Mouse (Mus musculus): ENCODE measurements around the gene Wnk2.

Wnk2 gene

DNA sequence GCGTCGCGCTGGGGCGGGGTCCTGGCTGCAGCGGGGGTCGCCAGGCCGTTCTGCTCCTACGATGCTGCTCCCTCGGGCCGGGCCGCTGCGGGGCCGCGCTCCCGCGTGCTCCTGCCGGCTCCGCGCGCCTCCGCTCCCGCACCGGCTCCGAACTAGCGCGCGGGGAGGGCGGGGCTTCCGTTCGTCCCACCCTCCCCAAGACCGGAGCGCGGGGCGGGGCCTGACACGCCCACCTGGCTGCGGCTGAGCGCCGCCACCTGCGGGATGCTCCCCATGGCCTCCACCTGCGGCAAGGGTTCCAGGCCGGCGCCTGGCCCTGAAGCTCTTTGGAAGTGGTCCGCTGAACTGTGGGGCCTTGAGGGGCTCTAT lies at the start of gene Wnk2:
Gene Wnk2 (minus strand): TSS at position 157 of the 369 bp plus-strand sequence.
- CTCF ChIA-PET = no interaction called here

DNA sequence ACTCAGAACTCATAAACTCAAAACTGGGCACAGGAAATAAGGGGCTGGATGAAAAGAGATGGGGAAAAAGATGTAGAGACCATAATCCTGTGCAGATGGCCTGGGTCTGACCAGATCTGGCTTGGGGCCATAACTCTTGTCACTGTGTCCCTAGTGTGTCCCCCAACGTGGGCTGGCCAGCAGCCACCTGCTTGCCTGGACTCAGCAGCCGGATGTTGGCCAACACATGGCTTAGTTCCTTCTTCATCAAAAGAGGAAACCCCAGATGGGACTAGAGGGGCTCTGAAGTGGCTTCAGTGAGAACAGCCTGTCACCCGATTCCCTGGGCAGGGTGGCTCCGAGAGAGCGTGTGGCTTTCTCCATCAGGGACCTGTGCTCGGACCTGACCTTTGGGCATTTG lies 49.0 kb upstream of the Wnk2 start:
- CTCF ChIA-PET = no interaction called here

DNA sequence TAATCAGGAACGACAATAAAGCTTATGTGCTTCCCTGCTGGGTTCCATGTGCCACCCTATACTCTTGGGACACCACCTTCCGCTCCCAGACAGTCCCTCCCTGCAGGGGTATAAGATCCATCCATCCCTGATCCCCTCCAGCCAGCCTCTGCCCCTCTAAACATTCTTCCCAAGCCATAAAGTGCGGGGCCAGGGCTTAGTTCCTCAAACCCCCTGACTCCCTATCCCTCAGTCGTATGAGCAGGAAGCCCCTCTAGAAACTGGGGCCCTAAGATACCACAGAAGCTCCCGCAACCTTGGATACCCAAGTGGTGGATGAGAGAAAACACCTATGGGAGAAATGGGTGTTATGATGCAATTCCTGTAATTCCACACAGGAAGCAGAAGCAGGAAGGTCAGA lies 48.4 kb upstream of the Wnk2 start:
- CTCF ChIA-PET = no interaction called here

DNA sequence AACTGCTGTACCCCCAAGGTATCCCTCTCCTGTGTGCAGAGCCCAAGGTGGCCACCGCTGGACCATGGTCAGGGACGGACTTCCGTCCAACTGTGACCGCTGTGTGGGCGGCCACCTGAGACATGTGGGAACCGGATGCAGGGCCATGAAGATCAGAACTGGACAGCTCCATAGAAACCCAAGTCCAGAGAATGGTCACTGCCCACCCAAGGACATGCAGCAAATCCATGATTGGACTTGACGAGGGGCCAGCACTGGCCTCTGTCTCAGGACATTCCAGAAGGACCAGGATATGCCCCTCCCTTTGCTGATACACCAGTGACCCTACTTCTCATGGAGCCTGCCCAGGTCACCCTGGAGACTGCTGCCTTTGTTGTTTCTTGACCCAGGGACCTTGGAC lies 47.8 kb upstream of the Wnk2 start:
- CTCF ChIA-PET = no interaction called here

DNA sequence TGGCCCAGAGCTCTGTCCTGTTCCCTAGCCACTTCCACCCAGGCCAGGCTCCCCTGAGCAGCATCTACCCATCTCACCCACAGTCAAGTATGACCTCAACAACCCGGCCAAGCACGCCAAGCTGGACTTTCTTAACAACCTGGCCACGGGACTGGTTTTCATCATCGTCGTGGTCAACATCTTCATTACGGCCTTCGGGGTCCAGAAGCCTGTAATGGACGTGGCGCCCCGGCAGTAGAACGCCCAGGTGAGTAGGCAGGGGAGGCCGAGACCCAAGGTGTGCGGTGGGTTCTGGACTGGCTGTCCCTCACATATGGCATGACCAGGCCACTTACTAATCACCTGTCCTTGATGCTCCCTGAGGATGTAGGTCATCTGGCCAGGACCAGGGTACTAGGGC lies 47.0 kb upstream of the Wnk2 start:
- CTCF ChIA-PET = no interaction called here

DNA sequence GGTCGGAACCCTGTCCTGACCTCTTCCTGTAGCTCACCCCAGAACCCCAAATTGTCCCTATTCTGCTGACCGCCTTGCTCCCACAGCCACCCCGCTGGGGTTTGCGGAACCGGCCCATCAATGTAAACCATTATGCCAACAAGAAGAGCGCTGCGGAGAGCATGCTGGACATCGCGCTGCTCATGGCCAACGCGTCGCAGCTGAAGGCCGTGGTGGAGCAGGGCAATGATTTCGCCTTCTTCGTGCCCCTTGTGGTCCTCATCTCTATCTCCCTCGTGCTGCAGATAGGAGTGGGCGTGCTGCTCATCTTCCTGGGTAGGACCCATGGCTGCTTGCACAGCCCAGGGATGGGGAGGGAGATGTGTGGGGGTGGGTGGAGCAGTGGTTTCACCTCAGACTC lies 45.8 kb upstream of the Wnk2 start:
- CTCF ChIA-PET = no interaction called here

DNA sequence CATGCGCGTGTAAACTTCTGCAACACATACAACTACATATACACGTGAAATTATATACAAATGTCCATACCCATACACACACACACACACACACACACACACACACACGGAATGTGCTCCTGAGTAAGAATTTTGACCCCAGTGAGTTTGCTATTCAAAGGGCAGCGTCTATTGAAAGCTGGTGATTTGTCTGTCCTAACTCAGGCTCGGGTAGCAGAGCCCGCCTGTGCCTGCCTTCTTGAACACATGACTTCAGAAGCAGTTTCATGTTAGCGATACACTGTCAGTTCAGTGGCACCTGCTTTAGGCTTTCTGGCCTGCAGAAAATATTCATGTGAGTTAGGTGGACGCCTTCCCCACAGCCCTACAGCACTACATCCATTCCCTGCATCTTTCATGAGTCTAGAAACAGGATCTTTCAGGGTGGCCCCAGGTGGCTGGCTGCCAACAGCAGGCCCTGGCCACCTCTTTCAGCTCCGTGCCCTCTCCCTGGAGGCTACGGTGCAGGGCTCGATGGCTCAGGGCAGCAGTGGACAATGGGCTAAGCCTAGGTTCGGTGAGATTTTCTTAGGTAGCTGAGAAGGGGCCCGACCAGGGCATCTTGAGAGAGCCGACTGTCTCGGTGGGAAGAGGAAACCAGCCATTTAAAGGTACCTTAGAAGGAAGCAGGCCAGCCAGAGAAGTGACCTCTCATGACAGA lies 44.5 kb upstream of the Wnk2 start:
- CTCF ChIA-PET = interaction anchor here (1.1 kb wide), 1 partner anchor 22 kb away, joined by 3 read pairs; no protein-coding TSS in a partner anchor

DNA sequence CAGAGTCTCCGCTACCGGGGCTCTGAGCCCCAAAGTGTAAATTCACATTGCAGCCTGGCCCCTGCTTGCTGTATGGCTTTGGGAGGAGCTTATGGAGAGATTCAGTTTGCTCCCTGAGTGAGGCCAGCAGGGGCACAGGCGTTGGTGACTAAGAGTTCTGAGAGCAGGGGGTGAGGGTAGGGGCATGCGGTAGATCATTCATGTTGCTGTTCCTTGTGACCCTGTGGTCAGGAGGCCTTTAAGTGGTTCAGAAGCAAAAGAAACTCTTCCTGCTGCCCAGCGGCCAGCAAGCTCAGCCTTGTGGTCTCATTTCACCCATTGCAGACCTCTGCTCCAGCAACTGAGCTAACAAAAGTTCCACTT lies 43.8 kb upstream of the Wnk2 start:
- CTCF ChIA-PET = interaction anchor here (1.1 kb wide), 1 partner anchor 22 kb away, joined by 3 read pairs; no protein-coding TSS in a partner anchor

DNA sequence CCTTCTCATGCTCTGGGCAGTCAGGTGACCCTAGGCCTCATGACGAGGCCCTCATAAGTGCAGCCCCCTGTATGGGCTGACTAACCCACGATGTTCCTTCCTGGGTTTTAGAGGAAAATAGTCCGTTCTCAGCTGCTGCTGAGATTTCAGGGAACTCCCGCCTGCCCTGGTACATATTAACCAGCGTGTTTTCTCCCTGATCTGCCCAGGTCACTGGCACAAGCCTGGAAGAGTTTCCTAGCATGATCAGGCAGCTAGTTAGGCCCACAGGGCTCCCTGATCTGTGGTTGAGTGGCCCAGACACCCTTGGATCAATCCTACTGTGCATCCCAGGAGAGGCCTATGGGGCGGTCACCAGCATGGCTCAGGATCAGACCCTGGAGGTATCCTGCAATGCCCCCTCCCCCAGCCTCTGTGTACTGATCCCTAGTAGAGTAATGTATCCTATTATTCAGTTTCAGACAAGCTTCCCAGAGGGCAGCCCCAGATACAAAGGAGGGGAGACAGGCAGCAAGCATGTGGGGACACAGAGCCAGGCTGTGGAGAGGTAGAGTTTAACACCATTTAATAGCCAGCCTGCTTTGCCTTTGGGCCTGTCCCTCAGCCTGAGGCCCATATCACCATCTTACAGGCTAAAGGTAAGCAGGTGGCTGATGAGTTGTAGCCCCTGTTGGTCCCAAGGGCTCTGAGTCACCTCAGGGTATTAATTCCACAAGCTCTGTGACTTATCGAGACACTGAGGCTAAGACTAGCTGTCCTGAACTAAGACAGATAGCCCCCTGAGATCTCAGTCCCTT lies 43.3 kb upstream of the Wnk2 start:
- CTCF ChIA-PET = no interaction called here

DNA sequence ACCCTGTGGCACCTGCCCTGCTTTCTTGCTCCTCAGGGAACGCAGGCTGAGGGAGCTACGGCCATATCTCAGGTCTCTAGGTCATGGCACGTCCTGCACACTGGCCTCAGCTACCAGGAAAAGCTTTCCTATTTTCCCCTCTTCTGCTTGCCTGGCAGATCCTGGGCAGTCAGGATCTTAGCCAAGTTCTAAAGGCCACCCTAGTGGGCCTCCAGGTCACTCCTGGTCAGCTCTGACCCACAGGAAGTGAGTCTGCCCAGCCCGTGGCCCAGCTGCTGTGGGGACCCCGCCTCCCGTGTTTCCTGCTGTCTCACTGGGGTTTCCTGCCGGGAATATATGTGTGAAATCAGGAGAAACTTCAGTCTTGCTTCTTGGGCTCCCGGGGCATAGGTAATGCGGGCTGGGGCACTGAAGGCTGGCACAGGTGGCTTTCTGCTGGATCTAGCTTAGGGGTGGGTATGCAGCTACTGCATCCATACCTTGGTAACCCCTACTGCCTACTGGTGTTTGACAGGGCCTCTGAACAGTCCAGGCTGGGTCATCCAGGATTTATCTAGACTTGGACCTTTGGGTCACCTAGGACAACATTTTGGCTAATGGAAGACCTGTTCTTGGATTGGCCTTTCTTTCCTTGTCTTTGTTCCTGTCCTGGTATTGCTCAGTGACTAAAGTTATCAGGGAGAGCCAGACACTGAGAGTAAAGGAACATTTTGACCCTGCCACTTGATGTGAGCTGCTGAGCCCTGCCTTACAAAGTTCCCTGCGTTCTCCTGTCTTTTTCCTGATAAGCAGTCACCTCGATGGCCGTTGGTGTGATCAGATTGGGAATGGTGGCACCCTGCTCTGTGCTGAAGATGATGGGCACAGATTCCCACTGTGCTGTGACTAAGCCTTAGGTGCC lies 42.4 kb upstream of the Wnk2 start:
- CTCF ChIA-PET = interaction anchor here (0.5 kb wide), 1 partner anchor 22 kb away, joined by 8 read pairs; no protein-coding TSS in a partner anchor

DNA sequence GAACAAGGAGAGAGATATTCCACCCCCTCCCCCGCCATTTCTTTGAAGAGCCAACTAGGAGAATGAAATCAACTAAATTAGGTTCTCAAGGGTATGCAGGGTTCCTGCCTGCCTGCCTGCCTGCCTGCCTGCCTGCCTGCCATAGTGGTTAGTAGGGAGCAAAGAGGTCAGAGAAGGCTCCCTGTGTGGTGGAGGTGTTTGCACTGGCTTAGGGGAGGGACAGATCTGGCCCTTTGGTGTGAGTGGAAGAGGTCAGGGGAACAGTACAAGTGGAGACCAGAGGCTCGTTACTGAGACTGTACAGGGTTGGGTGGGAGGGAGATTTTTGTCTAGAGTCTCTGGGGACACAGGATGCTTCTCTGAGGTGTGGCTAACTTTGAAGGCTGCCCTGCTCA lies 41.1 kb upstream of the Wnk2 start:
- CTCF ChIA-PET = interaction anchor here (0.7 kb wide), 1 partner anchor 18 kb away, joined by 5 read pairs; no protein-coding TSS in a partner anchor

DNA sequence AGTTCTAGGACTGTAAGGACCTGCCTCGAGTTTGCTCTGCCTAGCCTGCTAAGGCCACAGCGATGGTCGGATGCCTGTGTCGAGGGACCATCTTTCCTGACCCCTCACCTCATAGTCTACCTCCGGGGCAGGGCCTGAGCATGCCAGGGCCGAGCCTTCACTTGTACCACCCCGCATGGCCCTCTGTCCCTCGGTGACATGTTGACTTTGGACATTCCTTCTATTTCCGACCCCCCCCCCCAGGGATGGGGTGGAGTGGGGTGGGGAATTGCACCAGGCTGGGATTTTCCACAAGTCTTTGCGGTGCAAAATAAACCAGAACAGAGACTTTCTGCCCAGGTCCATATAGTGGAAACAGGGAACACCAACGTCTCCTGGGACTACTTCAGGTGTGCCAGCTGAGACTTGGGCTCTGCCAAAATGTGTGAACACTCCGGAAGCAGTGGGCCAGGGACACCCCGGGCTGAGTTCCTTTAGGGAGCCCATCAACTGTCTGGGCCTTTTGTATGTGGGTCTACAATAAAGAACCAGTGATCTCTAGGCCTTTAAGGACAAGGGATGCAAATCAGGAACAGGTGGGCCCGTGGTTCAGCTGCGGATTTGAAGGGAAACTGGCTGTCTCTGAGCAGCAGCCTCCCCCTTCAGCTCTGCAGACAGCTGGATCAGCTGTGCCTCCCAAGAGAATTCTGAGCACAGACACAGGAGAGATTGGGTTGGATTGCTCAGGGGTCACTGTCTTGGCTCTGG lies 40.6 kb upstream of the Wnk2 start:
- CTCF ChIA-PET = interaction anchor here (0.7 kb wide), 2 partner anchors 19 to 65 kb away, joined by 4 to 5 read pairs; no protein-coding TSS in a partner anchor

DNA sequence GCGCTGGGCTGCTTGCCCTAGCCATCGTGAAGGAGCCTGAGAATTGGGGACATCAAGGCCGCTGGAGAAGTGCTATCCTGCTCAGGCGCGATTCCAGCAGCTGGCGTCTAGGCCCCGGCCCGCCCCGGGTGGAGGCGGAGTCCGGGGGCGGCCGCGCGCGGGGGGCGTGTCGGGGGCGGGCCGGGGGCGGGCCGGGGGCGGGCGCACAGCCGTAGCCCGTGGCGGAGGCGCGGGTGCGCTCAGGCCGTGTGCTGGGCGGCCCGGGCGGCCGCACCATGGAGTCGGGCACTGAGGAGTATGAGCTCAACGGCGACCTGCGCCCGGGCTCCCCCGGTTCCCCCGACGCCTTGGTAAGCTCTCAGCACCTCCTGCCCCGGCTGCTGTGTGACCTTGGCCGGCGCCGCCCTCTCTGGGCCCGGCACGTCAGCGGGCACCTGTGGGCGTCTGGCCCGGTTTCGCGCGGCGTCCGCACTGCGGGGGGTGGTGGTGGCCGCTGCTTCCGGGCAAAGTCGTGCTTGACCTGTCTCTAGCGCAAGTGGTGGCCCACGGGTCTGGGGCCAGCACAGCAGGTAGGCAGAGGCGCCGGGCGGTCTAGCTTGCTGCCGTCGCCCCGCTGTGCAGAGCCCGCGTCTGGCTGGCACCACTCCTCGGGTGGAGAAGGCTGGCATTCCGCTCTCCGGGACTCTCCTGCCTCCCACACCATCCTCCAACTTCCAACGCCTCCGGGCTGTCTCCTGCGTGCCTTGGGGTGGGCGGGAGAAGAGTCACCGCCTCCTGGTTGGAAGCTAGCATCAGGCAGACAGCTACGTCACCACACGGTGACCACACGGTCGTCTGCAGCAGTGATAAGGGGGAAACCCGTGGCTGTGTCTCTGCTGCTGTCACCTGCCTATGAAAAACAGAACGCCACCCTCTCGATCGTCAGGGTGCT lies 39.7 kb upstream of the Wnk2 start, which contains the start of gene Ninj1:
Gene Ninj1 (plus strand): TSS at position 198 of the 931 bp plus-strand sequence.
- CTCF ChIA-PET = interaction anchor here (0.5 to 0.7 kb wide), 3 partner anchors 61 to 243 kb away, joined by 4 to 6 read pairs (median 4); partner anchors contain the start of gene Susd3

DNA sequence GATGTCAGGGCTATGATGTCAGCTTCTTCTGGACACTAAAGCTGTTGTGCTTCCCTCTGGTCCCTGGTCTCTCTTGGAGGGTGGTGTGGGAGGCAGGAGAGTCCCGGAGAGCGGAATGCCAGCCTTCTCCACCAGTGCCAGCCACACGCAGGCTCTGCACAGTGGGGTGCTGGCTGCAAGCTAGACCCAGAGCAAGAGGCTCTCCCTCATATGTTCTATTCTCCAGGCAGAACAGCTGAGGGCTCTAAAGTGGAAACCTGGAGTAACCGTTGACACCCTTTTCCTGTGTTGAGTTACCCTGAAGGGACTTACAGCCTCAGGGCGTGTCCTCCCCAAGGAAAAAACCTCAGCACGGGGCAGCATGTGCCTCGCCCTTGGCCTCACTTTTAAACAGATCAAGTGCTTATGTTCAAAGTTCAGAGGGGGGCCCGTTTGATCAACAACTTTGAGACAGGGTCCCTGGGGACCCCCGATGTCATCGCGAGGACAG lies 39.0 kb upstream of the Wnk2 start:
- CTCF ChIA-PET = interaction anchor here (0.5 kb wide), 1 partner anchor 243 kb away, joined by 4 read pairs; no protein-coding TSS in a partner anchor

DNA sequence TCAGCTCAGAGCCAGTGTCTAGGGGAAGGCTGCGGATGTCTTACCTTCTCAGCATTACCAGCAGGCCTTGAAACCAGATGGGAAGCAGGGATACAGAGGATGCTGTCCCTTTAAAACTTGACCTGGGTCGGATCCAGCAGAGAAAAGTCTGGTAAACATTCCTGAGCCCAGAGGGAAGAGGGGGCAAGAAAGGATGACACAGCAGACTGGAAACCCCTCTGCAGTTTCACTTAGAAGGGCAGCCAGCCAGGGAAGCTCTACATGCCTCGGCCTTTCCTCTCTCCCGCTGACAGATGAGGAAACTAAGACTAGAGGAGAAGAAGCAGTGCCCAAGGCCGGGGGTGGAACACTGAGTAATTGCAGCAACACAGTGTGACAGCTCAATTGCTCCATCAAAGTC lies 35.8 kb upstream of the Wnk2 start:
- CTCF ChIA-PET = no interaction called here

DNA sequence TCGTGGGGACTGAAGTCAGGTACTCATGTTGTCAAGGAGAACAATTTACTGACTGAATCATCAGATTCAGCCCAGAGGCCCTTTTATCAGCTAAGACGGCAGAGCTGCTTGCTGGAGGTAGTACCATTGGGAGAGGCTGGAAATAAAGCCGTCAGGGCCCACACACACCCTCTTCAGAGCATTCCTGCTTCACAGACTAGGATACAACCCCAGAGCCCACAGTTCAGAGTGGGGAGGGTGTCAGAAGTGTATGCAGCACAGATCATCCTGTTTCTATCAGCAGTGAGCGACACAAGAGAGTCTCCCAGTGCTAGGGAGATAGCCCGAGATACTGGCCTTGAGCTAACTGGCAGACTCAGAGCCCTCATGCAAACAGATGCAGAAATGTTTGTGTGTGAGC lies 35.3 kb upstream of the Wnk2 start:
- CTCF ChIA-PET = no interaction called here

DNA sequence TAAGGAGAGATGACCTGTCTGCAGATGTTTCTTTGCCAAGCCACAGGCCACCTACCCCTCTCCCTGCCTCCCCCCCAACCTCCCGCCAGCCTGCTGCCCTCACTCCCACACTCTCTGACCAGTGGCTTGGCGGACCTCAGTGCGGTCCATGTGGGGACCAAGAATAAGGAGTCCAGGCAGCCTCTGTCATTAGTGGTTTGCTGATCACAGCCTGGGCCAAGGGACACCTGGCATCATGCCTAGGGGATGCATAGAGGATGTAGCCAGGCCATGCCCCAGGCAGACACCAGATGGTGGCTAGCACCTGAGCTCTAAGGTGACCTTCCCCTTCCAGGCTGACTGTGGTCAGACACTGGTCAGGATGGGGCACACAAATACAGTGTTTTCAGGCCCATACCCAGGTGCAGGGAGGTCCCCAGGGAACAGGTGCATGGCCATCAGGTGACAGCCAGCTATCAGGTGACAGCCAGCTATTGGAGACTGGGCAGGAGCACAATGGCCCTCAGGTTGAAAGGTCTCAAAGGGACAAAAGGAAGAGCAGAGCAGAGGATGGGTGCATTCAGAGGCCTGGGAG lies 33.7 kb upstream of the Wnk2 start:
- CTCF ChIA-PET = no interaction called here

DNA sequence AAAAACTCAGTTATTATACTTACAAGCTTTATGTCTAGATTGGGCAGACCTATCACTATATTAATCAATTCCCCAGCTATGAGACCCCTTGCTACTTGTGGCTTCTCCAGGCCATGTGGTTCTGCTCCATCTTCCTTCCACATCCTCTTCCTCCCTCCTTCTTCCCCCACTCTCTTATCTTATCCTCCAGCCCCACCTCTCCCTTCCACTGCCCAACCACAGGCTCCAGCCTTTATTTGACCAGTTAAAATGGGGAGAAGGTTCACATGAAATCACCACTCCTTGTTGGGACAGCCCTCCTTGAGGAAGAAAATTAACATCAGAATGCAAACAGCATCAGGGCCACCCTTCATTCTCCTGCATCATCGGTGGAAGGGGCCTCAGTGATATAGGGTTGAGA lies 32.9 kb upstream of the Wnk2 start:
- CTCF ChIA-PET = no interaction called here

DNA sequence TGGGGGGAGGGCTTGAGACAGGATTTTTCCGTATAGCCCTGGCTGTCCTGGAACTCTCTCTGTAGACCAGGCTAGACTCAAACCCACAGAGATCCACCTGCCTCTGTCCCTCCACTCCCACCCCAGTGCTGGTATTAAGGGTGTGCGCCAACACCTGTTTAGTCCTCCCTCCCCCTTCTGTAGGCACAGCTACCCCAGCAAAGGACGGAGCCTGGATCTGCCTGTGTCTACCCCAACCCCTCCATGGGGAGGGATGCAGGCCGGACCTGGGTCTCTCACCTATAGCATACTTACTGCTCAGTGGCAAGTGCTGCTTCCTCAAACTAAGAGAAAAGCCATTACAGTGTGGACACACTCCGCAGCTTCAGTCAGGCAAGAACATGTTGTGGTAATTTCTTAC lies 32.5 kb upstream of the Wnk2 start:
- CTCF ChIA-PET = no interaction called here

Data from spleen, embryonic (tissue).